Mouse (Mus musculus) lung, embryonic 14.5 days (tissue): Measurements from ENCODE around the gene Smim12. TPM values are rescaled to one million over a fixed set of nuclear protein-coding genes. Genes with fewer than 3 reads are reported as not detected.

Experiments
- ATAC-seq: fragments of 200-750 bp; cut with Nextera tagmentation; 2 replicates; pipeline ENCODE4 v1.8.0; 2017; ENCODE audit warnings: mild to moderate bottlenecking, moderate TSS enrichment, moderate library complexity; ENCODE audit not compliant: insufficient read depth
- DNase-seq: peaks from one replicate; pipeline ENCODE4 v3.0.0-alpha.2; 2015
- H3K27ac ChIP-seq: fragments of 300-500 bp; sonication (generic); 2 replicates; pipeline ENCODE4 v1.5.1; 2014; ENCODE audit warnings: low read depth, mild to moderate bottlenecking, moderate library complexity
- H3K27me3 ChIP-seq: fragments of 300-500 bp; sonication (generic); 2 replicates; pipeline ENCODE4 v1.6.1; 2014; ENCODE audit warnings: low read length, control low read depth; ENCODE audit not compliant: insufficient read depth
- H3K36me3 ChIP-seq: fragments of 300-500 bp; sonication (generic); 2 replicates; pipeline ENCODE4 v1.6.1; 2014; ENCODE audit warnings: control low read depth; ENCODE audit not compliant: insufficient read depth
- H3K4me1 ChIP-seq: fragments of 300-500 bp; sonication (generic); 2 replicates; pipeline ENCODE4 v1.6.1; 2014; ENCODE audit warnings: antibody characterized with exemption, control low read depth; ENCODE audit not compliant: insufficient read depth
- H3K4me2 ChIP-seq: fragments of 300-500 bp; sonication (generic); 2 replicates; pipeline ENCODE4 v1.6.1; 2014; ENCODE audit warnings: mild to moderate bottlenecking
- H3K4me3 ChIP-seq: fragments of 300-500 bp; sonication (generic); 2 replicates; pipeline ENCODE4 v1.5.1; 2014; ENCODE audit warnings: low read depth, low read length
- H3K9ac ChIP-seq: fragments of 300-500 bp; sonication (generic); 2 replicates; pipeline ENCODE4 v1.6.1; 2014
- H3K9me3 ChIP-seq: fragments of 300-500 bp; sonication (generic); 2 replicates; pipeline ENCODE4 v1.6.1; 2016; ENCODE audit warnings: low read depth, low read length, control low read depth
- CTCF ChIP-seq: IDR thresholded peaks from 2 replicates; pipeline ENCODE4 v1.5.1; 2016; ENCODE audit warnings: antibody characterized with exemption, low read depth
- WGBS: fragments of 180-500 bp; shearing (Covaris S2); extraction: QIAGEN DNeasy Blood & Tissue Kit; methylation state at CpG from one replicate; pipeline ENCODE4 v1.1.7; 2014; 5-methylcytosine and 5-hydroxymethylcytosine counted together
- polyA plus RNA-seq: library from polyadenylated mRNA; unstranded; fragments of >200 nt; fragmentation: Nextera tagmentation; extraction: Ambion mirVana; gene quantifications from 2 replicates; pipeline ENCODE4 v1.2.1, GENCODE M21; 2014

Smim12 gene
- polyA plus RNA-seq, result 57.5 and 63.0 TPM in 2 replicates

DNA sequence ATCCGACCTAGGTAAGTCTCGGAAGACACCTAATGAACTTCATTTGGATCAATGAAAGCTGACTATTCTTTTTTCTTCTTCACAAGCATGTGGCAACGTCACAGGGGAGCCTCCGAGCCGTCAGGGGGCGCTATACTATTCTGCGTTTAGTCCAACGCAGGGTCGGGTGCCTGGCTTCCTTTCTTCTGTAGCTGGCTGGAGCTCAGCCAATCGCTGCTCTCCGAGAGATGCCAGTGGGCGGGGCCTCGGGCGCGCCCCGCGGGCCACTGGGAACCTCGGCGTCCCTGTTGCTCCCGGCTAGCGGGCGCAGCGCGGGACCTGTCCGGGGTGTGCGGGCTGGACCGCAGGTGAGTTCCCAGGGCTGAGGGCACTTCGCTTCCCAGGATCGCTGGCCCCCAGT is at the start of gene Smim12:
Gene Smim12, plus strand, starts transcription at position 233 of the 400 bp plus-strand sequence.
- Histone ChIP-seq H3K4me3 (peak within 1 kb of the TSS; percentile 98), H3K4me2 (peak within 1 kb of the TSS; percentile 95), H3K27me3 (no peaks in the 10 kb centered on the region), H3K27ac (no peak within 1 kb of the TSS), H3K9ac (peak within 1 kb of the TSS; percentile 91), H3K9me3 (no peaks in the 10 kb centered on the region), H3K4me1 (no peaks in the 10 kb centered on the region), H3K36me3 (peaks cover 18% of the 10 kb centered on the region)
- ATAC-seq (peak; percentile 96), DNase-seq (peak; percentile 100)
- TF ChIP-seq CTCF, result peak; percentile 94
- WGBS, result under 1% methylated on average over 29 of the region's 29 CpGs

DNA sequence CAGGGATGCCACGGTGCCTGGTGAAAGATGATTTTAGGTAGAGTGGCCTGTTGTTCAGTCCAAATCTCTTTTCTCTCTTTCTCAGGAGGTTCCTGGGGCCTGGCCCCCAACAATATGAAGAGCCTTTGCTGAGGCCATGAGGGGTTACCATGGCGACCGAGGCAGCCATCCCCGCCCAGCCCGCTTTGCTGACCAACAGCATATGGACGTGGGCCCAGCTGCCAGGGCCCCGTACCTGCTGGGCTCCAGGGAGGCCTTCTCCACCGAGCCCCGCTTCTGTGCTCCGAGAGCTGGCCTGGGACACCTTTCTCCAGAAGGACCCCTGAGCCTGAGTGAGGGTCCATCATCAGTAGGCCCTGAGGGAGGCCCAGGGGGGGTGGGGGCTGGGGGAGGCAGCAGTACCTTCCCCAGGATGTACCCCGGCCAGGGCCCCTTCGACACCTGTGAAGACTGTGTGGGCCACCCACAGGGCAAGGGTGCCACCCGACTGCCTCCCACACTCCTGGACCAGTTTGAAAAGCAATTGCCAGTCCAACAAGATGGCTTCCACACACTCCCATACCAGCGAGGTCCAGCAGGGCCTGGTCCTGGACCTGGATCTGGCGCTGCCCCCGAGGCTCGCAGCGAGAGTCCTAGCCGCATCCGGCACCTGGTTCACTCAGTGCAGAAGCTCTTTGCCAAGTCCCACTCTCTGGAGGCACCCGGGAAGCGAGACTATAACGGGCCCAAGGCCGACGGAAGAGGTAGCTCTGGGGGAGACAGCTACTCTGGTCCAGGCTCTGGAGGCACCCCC is 48.9 kb upstream of the Smim12 start:
- ATAC-seq (no peak), DNase-seq (no peak)
- H3K4me1 ChIP-seq, result no peaks in the 10 kb centered on the region
- 83% methylated on average over 25 of the region's 25 CpGs for WGBS
- no peak overlapping the region for H3K9ac ChIP-seq
- H3K9me3 ChIP-seq, result no peaks in the 10 kb centered on the region
- H3K36me3 ChIP-seq, result no peaks in the 10 kb centered on the region
- no peak overlapping the region for H3K27ac ChIP-seq
- H3K4me2 ChIP-seq, result no peak overlapping the region
- H3K4me3 ChIP-seq, result no peak overlapping the region
- TF ChIP-seq CTCF, result no peak
- H3K27me3 ChIP-seq, result no peaks in the 10 kb centered on the region

DNA sequence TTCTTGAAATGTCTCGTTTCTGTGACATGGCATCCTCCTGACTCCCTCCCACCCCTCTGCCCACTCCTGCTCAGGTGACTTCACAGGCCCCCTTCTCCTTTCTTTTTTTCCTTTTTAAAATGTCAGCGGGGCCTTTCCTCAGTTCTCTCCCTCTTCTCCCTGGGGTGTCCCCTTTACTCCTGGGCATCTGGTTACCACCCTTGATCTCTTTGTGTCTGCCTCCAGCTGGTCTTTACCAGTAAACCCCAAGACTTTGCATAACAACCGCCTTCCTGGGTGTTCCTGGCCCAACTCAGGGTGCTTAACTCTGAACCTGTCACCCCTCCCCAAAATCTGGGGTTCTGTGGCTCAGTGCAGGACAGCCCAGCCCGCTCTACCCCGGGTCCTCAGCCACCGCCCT is 45.0 kb upstream of the Smim12 start:
- no peak for TF ChIP-seq CTCF
- no peaks in the 10 kb centered on the region for H3K36me3 ChIP-seq
- ATAC-seq (no peak), DNase-seq (no peak)
- H3K27ac ChIP-seq, result no peak overlapping the region
- H3K4me2 ChIP-seq, result no peak overlapping the region
- no peaks in the 10 kb centered on the region for H3K9me3 ChIP-seq
- H3K4me1 ChIP-seq, result no peaks in the 10 kb centered on the region
- no peak overlapping the region for H3K4me3 ChIP-seq
- H3K9ac ChIP-seq, result no peak overlapping the region
- H3K27me3 ChIP-seq, result no peaks in the 10 kb centered on the region
- 38% methylated on average over 6 of the region's 6 CpGs for WGBS

DNA sequence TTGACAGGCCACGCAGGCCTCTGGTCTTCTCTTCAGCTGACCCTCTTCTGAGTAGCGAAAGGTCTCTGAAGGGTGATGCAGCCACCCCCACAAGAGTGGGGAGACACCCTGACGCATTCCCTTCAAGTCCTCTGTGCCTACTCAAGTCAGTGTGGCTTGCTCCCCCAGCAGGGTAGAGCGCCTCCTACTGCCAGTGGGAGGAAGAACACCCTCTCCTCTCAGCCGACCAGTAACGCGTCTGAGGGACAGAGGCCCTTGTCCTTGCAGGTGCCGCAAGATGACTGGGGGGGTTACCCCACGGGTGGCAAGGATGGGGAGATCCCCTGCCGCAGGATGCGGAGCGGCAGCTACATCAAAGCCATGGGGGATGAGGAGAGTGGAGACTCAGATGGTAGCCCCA is 44.2 kb upstream of the Smim12 start:
- WGBS, result 43% methylated on average over 12 of the region's 12 CpGs
- H3K27me3 ChIP-seq, result no peaks in the 10 kb centered on the region
- no peak overlapping the region for H3K27ac ChIP-seq
- DNase-seq, result no peak
- H3K36me3 ChIP-seq, result no peaks in the 10 kb centered on the region
- no peak for ATAC-seq
- no peak overlapping the region for H3K4me3 ChIP-seq
- no peak overlapping the region for H3K9ac ChIP-seq
- no peak overlapping the region for H3K4me2 ChIP-seq
- TF ChIP-seq CTCF, result peak; percentile 30; the same call in 1 of the 2 replicates
- H3K9me3 ChIP-seq, result no peaks in the 10 kb centered on the region
- no peaks in the 10 kb centered on the region for H3K4me1 ChIP-seq

DNA sequence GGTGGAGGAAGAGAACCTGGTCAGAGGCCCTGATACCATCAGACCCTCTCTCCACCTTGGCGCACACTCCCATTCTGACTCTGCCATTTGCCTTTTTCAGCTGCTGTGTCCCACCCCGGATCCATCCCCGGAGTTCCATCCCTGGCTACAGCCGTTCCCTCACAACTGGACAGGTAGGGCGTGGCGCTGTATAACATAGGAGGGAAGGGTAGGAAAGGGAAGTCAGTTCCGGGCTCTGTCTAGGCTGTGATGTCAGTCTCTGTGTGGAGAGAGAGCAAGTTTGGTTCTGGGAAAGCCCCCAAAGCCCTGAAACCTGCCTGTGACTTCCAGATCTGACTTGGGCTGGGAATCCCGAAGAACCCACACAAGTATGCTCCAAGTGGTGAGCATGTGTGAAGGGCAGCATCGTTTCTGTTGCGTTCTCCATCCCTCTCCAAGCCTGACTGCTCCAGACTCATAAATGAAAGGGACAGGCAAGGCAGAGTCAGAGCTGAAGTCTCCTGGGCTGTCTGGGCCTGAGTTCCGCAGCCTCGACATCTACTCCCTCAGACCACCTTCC is 43.3 kb upstream of the Smim12 start:
- ATAC-seq (no peak), DNase-seq (no peak)
- H3K4me2 ChIP-seq, result no peak overlapping the region
- WGBS, result 81% methylated on average over 12 of the region's 12 CpGs
- H3K27me3 ChIP-seq, result no peaks in the 10 kb centered on the region
- H3K9ac ChIP-seq, result no peak overlapping the region
- TF ChIP-seq CTCF, result no peak
- no peaks in the 10 kb centered on the region for H3K4me1 ChIP-seq
- H3K27ac ChIP-seq, result no peak overlapping the region
- H3K4me3 ChIP-seq, result no peak overlapping the region
- no peaks in the 10 kb centered on the region for H3K9me3 ChIP-seq
- H3K36me3 ChIP-seq, result no peaks in the 10 kb centered on the region

DNA sequence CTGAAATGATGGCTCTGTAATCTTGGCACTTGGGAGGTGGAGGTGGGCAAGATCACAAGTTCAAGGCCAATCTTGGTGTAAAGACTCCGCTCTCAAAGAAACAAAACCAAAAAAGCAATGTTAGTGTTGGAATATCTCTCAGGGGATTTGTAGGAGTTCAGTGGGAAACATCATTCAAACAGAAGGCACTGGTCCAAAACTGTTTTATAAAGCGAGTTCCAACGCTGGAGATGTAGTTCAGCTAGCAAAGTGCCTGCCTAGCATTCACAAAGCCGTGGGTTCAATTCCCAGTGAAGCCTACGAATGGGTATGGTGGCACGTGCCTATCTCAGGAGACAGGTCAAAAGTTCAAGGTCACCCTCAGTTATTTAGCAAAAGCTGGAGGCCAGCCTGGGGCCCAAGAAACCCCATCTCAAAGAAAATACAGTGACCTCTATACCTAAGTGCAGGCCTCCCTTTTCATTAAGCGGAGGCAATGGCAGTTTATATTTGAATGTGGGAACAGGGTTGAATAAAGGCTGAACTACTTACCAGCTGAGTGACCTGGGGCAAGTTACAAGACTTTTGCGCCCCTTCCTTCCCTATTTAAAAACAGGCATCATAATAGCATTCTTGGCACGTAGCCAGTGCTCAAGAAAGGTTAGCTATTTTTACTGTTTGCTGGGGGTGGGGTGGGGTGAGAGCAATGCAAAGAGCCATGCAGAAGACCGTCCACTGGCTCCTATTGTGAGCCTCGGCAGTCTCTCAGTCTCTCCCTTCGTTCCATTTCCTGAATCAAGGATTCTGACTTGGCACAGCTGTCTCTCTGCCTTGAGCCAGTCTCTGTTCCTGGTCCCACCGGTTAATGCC is 42.6 kb upstream of the Smim12 start:
- Histone ChIP-seq H3K4me2 (no peak overlapping the region), H3K36me3 (no peaks in the 10 kb centered on the region), H3K27ac (no peak overlapping the region), H3K27me3 (no peaks in the 10 kb centered on the region), H3K4me1 (no peaks in the 10 kb centered on the region), H3K9me3 (no peaks in the 10 kb centered on the region), H3K9ac (no peak overlapping the region), H3K4me3 (no peak overlapping the region)
- WGBS, result 65% methylated on average over 13 of the region's 13 CpGs
- TF ChIP-seq CTCF, result no peak
- DNase-seq (no peak), ATAC-seq (no peak)

DNA sequence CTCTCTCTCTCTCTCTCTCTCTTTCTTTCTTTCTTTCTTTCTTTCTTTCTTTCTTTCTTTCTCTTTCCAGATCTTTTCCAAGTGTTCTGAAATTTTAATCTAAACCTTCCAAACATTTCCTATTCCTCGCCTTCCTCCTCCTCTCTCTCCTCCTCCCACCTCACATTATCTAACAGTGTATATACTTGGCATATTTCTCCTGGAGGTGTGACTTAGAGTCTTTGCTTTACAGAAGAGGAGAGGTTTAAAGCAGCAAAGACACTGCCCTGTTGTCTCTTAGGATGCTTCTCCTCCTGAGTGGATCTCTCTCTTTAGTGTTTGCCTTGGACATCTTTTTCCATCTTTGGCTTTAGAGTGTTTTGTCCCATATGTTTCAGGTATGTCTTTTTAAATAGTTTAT is 40.5 kb upstream of the Smim12 start:
- Histone ChIP-seq H3K36me3 (no peaks in the 10 kb centered on the region), H3K9me3 (no peaks in the 10 kb centered on the region), H3K4me3 (no peak overlapping the region), H3K27me3 (no peaks in the 10 kb centered on the region), H3K27ac (no peak overlapping the region), H3K9ac (no peak overlapping the region), H3K4me1 (no peaks in the 10 kb centered on the region), H3K4me2 (no peak overlapping the region)
- ATAC-seq (no peak), DNase-seq (no peak)
- no peak for TF ChIP-seq CTCF
- WGBS, result 86% methylated on average over 1 of the region's 1 CpGs
